Mouse (Mus musculus) right cerebral cortex, postnatal 4 days (tissue): ENCODE measurements around the gene Plin4.
A peak's percentile ranks its signal among the peaks of the same experiment; 100 is the strongest.
"Not testable (repeated sequence)": the region's sequence is repeated elsewhere in the genome, so short reads cannot be mapped to it uniquely, and the experiment has no call there.

ENCODE experiments used
- DNase-seq: peaks from one replicate; pipeline ENCODE4 v3.0.0-alpha.2; 2022

Gene Plin4

DNA sequence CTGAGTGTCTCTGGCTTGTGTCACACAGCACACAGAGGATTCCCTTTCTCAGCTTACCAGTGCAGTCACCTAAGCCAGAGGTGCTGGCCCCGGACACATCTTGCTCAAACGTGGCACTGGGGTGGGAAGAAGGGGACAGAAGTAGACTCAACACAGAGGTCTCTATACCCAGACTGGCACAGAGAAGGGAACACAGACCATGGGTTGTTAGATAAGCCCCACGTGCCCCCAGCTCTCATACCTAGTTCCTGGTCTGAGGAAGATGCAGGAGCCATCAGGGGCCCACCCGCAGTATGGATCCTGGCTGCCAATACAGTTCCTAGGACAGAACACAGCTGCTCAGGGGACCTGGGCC is 15.7 kb upstream of the Plin4 start:
- no peak for DNase-seq

- DNase-seq, result peak; percentile 72
Observed at GRCm38 (mm10) chr17:56124377-56125275, 15.0 kb upstream of the Plin4 start.

DNA sequence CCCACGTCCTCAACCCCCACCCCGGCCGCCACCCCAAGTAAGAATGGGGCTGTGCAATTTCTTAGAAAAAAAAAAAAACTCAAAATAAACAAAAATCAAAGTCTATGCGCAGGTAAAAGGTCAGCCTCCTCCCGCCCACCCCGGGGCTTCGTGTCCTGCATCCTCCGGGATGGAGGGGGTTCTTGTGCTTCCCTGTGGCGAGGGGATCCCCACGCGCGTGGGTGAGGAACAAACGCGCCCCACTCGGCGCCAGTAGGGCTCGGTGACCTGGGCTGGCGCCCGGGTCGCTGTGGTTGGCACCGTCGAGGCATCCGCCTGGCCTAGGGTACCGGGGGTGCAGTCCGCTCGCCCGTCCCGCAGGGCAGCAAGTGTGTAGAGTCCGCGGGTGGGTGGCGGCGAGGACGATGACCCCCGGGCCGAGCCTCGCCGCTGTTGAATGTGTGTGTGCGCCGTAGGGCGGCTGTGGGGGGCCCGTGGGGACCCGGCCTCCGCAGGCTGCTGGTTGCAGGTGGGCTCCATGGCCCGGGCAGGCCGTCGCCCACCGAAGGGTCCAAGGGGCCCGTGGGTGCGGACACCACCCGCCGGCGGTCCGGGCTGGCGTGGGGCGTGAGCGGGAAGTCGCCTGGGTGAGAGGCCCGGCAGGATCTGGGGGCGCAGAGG is 14.2 kb upstream of the Plin4 start:
- no peak for DNase-seq

DNA sequence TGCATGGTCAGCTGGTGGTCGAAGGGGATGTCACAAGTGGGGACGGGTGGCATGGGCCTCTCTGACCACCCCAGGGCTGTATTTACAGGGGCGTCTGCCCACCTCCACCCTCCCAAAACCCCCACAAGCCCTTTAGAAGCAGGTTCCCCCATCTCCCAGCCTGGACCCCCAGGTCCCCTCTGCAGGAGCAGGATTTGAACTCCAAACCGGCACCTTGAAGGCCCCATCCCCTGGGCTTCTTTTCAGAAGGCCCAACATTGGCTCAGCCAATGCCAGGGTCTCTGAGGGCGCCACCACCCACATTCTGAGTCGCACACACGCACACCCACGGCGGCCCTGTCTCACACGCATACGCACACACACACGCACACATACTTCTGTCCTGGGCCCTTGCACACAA is 13.6 kb upstream of the Plin4 start:
- DNase-seq, result no peak

DNA sequence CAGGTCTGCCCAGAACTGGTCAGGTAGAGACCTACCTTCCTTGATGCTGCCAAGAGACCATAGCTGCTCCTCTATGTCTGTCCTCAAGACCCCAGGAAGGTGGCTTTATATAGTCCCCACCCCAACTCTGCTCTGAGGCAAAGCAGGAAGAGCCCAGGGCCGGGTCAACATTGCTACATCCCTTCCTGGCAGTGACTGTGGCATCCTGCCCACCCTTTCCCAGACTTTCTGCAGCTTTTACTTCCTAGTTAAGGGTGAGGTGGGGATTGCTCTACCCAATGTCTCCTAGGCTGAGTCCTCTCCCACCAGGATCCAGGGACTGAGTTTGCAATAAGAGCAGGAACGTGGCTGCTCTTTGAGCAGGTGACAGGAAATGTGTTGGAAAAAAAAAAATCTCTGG is 12.2 kb upstream of the Plin4 start, which contains the start of gene Lrg1:
Gene Lrg1, minus strand, starts transcription at position 176 of the 400 bp plus-strand sequence.
- DNase-seq, result no peak

DNA sequence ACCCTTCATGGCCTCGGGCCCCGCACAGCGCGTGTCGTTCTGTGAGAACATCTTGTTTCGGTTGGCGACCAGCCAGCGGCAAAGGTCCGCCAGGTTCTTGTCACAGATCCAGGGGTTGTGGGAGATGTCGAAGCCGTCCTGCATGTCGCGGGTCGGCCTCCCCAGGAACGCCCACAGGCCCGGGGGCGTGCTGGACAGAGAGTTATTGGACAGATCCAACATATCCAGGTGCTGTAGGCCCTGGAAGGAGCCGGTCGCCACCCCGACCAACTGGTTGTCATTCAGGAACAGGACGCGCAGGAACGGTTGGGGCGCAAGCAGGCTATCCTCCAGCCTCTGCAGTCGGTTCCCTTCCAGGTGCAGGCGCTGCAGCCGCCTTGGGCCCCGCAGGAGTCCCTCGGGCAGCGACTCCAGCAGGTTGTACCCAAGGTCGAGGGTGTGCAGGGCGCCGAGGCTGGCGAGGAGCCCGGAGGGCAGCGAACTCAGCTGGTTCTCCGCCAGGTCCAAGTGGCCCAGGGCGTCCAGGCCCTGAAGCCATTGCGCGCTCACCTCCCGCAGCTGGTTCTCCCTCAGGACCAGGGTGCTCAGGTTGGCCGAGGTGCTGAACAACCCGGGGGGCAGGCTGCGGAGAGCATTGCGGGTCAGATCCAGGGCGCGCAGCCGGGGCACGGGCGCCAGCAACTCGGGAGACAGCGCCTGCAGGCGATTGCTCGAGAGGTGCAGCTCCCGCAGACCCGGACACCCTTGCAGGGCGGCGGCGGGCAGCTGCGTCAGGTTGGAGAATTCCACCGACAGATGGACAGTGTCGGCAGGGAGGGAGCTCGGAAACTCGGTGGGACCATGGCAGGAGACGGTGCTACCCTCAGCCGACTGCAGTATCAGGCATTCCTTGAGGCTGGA is 10.6 kb upstream of the Plin4 start:
- no peak for DNase-seq

- DNase-seq, result no peak
Observed at GRCm38 (mm10) chr17:56119431-56119830, 9.8 kb upstream of the Plin4 start.

- peak; percentile 64 for DNase-seq
Observed at GRCm38 (mm10) chr17:56117251-56117710, 7.7 kb upstream of the Plin4 start, which contains the start of gene Plin5. Plin5 (minus strand) TSS chr17:56117596.

DNA sequence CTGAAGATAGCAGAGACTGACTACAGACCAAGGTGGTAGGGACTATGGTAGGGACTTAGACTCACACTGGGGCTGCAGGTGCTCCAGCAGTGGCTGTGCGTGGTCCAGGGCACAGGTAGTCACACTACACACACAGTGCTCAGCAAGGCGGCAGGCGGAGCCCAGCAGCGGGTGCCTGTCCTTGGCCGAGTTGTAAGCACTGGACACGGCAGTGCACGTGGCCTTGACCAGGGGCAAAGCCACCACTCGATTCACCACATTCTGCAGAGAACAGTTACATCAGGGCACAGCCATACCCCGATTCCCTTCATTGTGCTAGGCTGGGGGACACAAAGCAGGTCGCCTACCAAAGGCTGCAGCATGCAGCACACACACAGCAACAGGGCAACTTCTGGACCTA is 6.6 kb upstream of the Plin4 start:
- no peak for DNase-seq

GRCm38 (mm10) chr17:56112743-56113142 is 3.1 kb upstream of the Plin4 start:
- DNase-seq, result no peak

DNA sequence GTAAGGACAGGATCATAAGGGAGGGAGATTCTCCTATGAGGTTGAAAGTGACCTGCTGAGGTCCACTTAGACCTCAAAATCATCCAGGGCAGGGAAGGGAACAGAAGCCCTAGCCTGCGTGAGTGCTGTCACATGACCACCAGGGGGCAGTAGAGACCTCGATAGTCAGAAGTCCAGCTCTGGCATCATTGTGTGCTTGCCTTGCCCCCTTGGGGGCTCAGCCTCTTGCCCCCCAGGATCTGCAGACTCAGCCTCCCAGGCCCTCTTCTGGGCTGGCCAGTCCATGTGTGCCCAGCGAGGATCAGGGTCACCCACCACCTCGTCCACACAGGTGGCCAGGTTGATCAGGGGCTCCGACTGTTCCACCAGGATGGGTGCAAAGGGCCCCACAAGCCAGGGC is 2.3 kb upstream of the Plin4 start:
- peak; percentile 67 for DNase-seq

- no peak for DNase-seq
Observed at GRCm38 (mm10) chr17:56111021-56111420, 1.4 kb upstream of the Plin4 start.

GRCm38 (mm10) chr17:56110571-56110970 is 968 bp upstream of the Plin4 start:
- DNase-seq, result no peak

- DNase-seq, result no peak
Observed at GRCm38 (mm10) chr17:56108334-56109044, 1.1 kb downstream of the Plin4 start.

GRCm38 (mm10) chr17:56107736-56108135 is 1.9 kb downstream of the Plin4 start:
- no peak for DNase-seq

DNA sequence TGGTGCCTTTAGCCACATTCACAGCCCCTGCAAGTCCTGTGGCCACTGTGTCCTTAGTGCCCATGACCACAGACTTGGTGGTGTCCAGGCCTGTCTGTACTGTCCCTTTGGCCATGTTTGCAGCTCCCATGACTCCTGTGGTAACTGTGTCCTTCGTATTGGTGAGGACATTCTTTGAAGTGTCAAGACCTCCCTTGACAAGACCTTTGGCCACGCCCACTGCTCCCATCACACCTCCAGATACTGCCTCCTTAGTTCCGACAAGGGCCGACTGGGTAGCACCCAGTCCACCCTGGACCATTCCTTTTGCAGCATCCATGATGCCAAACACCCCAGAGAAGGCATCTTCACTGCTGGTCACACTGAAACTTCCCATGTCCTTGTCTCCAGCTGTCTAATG is 2.6 kb downstream of the Plin4 start:
- DNase-seq, result no peak

DNA sequence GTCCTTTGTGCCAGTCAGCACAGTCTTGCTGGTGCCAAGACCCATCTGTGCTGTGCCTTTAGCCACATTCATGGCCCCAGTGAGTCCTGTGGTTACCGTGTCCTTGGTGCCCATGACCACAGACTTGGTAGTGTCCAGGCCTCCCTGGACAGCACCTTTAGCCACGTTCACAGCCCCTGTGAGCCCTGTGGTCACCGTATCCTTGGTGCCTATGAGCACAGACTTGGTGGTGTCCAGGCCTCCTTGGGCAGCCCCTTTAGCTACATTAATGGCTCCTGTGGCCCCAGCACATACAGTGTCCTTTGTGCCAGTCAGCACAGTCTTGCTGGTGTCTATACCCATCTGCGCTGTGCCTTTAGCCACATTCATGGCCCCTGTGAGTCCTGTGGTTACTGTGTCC is 3.2 kb downstream of the Plin4 start:
- DNase-seq, result not testable (repeated sequence)

- not testable (repeated sequence) for DNase-seq
Observed at GRCm38 (mm10) chr17:56104821-56105220, 4.8 kb downstream of the Plin4 start.

DNA sequence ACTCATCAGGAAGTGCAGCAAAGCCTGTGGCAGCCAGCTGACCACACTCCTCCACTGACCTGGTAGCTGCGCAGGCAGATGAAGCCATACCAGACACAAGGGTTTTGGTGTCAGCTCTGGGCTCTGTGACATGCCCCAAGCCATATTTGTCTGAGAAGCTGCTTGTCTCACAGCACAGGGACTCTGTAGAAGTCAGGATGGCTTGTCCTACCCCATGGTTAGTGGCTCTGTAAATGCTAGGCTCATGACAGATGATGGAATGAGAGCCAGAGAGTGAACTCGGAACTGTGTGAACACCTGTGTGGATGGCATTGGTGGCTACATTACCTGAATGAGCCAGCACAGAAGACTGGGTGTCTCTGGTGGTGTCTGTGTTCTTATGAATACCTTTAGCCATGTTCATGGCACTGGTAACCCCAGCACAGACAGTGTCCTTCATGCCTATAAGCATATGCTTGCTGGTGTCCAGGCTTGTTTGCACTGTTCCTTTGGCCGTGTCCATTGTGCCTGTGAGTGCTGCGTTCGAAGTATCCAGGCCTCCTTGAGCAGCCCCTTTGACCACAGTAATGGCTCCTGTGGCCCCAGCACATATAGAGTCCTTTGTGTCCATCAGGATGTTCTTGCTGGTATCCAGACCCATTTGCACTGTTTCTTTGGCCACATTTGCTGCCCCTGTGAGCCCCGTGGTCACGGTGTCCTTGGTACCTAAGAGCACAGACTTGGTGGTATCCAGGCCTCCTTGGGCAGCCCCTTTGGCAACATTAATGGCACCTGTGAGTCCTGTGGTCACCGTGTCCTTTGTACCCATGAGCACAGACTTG is 5.9 kb downstream of the Plin4 start:
- no peak for DNase-seq

DNA sequence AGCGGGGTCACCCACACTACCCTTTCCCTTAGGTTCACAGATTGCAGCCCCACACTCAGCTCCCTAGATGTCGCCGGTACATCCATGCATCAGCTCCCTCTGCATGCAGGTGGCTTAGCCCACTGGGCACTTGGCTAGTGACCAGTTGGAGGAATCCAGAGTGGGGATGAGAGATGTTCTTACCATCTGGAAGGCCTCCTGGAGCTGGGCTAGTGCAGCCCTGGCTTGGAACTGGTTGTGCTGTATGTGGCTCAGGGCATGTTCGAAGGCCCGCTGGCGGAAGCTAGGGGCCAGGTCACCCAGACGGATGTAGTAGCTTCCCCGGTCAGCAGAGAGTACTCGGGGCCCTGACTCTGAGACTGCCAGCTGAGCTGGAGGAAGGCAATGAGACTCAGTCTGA is 6.7 kb downstream of the Plin4 start:
- no peak for DNase-seq

- no peak for DNase-seq
Observed at GRCm38 (mm10) chr17:56102158-56102557, 7.4 kb downstream of the Plin4 start.
